Mouse (Mus musculus) olfactory bulb, adult 2 months (tissue): ENCODE results near the gene Psmd5. TPM values are rescaled to one million over a fixed set of nuclear protein-coding genes. Genes with fewer than 3 reads are reported as not detected.

ENCODE experiments used
- H3K27ac ChIP-seq: fragments of 200-500 bp; 2 replicates; pipeline ENCODE4 v1.5.1; 2012; ENCODE audit warnings: low read depth, low read length; ENCODE audit not compliant: insufficient read depth
- H3K4me1 ChIP-seq: fragments of 200-500 bp; 2 replicates; pipeline ENCODE4 v1.6.1; 2012; ENCODE audit warnings: low read length; ENCODE audit not compliant: control insufficient read depth, insufficient read depth
- H3K4me3 ChIP-seq: fragments of 200-500 bp; 2 replicates; pipeline ENCODE4 v1.5.1; 2012; ENCODE audit warnings: mild to moderate bottlenecking, low read depth, low read length, moderate library complexity; ENCODE audit not compliant: insufficient read depth
- CTCF ChIP-seq: fragments of 200-500 bp; IDR thresholded peaks from 2 replicates; pipeline ENCODE4 v1.5.1; 2012; ENCODE audit warnings: low read depth, mild to moderate bottlenecking, low read length, moderate library complexity; ENCODE audit not compliant: insufficient read depth
- POLR2A ChIP-seq: fragments of 200-500 bp; IDR thresholded peaks from 2 replicates; pipeline ENCODE4 v1.6.1; 2012; ENCODE audit warnings: mild to moderate bottlenecking, low read depth, low read length, moderate library complexity; ENCODE audit not compliant: insufficient read depth
- WGBS: fragments of 180-500 bp; shearing (Covaris S2); methylation state at CpG from one replicate; pipeline ENCODE4 v1.1.7; 2018; 5-methylcytosine and 5-hydroxymethylcytosine counted together
- polyA plus RNA-seq: library from polyadenylated mRNA; stranded (reverse); fragments of >200 nt; gene quantifications from 2 replicates; pipeline ENCODE4 v1.2.4, GENCODE M21; 2012; ENCODE audit warnings: low replicate concordance; ENCODE audit not compliant: missing spikeins, insufficient read depth, insufficient read length

Psmd5 gene
- polyA plus RNA-seq, 1 experiment: not detected

DNA sequence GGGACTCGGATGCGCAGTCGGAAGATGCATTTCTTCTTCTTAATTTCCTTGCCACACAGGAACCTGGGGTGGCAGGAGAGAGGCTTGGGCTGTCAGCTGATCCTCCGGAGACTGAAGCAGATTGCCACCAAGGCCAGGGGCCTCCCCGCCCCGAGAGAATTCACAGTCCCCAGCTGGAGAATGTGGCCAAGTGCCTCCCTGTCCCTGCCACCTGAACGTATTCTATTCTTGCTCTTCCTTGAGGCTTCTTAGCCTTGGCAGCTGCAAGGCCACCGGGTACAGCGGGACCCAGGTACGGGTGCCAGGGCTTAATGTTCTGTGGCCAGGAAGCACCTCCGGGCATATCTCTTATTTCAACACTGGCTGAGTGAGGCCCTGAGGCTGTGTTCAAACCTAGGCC, 24.9 kb upstream of the Psmd5 start:
- no peak overlapping the region for H3K4me3 ChIP-seq
- no peak for TF ChIP-seq POLR2A
- no peak for TF ChIP-seq CTCF
- WGBS: 87% methylated on average over 11 of the region's 11 CpGs
- H3K4me1 ChIP-seq: peaks cover 2% of the 10 kb centered on the region
- H3K27ac ChIP-seq: no peak overlapping the region

GRCm38 (mm10) chr2:34897820-34898219, 23.1 kb upstream of the Psmd5 start:
- WGBS: 32% methylated on average over 10 of the region's 10 CpGs

GRCm38 (mm10) chr2:34896821-34897460, 22.2 kb upstream of the Psmd5 start:
- Histone ChIP-seq H3K4me3 (no peak overlapping the region), H3K27ac (no peak overlapping the region), H3K4me1 (no peaks in the 10 kb centered on the region)
- WGBS: 87% methylated on average over 17 of the region's 17 CpGs
- TF ChIP-seq POLR2A: no peak

More at GRCm38 (mm10) chr2:34897820-34898219, 23.1 kb upstream of the Psmd5 start:
- Histone ChIP-seq H3K4me1 (no peaks in the 10 kb centered on the region), H3K27ac (no peak overlapping the region), H3K4me3 (no peak overlapping the region)
- TF ChIP-seq POLR2A (no peak), CTCF (no peak)

DNA sequence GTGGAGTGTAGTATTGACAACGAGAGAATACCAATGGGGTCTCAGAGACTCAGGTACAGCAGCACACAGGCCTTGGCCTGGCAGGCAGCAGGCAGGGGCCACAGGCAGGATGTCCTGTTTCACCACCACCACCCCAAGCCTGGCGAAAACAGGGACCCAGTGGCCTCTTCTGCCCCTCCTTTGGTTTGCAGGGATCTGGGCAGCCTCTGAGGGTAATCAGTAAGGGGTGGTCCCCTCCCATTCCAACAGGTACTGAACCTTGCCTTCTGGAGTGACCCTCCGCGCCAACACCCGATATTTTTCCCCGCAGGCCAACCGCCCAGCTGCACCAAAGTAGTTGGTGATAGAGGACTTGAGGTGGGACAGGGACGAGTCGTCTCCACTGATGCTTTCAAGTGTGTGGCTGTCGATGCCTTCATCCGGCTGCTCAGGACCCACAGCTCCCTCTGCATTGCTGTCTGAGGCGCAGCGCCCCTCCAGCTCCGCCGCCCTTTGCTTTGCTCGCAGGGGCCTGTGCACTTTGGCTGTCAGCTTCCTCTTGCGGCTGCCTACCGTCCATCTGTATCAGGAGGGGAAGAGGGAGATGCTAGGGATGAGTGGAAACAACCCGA, 20.8 kb upstream of the Psmd5 start:
- H3K4me3 ChIP-seq: no peak overlapping the region
- TF ChIP-seq POLR2A (no peak), CTCF (no peak)
- no peak overlapping the region for H3K27ac ChIP-seq
- no peaks in the 10 kb centered on the region for H3K4me1 ChIP-seq
- 90% methylated on average over 19 of the region's 19 CpGs for WGBS

GRCm38 (mm10) chr2:34893950-34894349, 19.2 kb upstream of the Psmd5 start:
- 80% methylated on average over 5 of the region's 5 CpGs for WGBS
- Histone ChIP-seq H3K4me3 (no peak overlapping the region), H3K27ac (no peak overlapping the region), H3K4me1 (no peaks in the 10 kb centered on the region)
- no peak for TF ChIP-seq CTCF
- no peak for TF ChIP-seq POLR2A

- 66% methylated on average over 2 of the region's 2 CpGs for WGBS
- no peak overlapping the region for H3K27ac ChIP-seq
- H3K4me1 ChIP-seq: no peaks in the 10 kb centered on the region
- TF ChIP-seq CTCF (no peak), POLR2A (no peak)
- no peak overlapping the region for H3K4me3 ChIP-seq
Observed at GRCm38 (mm10) chr2:34884186-34884585, 9.4 kb upstream of the Psmd5 start.

GRCm38 (mm10) chr2:34883190-34883589, 8.4 kb upstream of the Psmd5 start:
- Histone ChIP-seq H3K4me3 (no peak overlapping the region), H3K4me1 (no peaks in the 10 kb centered on the region), H3K27ac (no peak overlapping the region)
- TF ChIP-seq CTCF: no peak
- TF ChIP-seq POLR2A: no peak
- 78% methylated on average over 5 of the region's 5 CpGs for WGBS

- H3K4me1 ChIP-seq: no peaks in the 10 kb centered on the region
- WGBS: 97% methylated on average over 2 of the region's 2 CpGs
- H3K27ac ChIP-seq: no peak overlapping the region
- no peak overlapping the region for H3K4me3 ChIP-seq
- TF ChIP-seq CTCF (no peak), POLR2A (no peak)
Observed at GRCm38 (mm10) chr2:34882757-34883156, 8.0 kb upstream of the Psmd5 start.

- Histone ChIP-seq H3K27ac (no peak overlapping the region), H3K4me1 (no peaks in the 10 kb centered on the region), H3K4me3 (no peak overlapping the region)
- TF ChIP-seq CTCF: no peak
- TF ChIP-seq POLR2A: no peak
- WGBS: 89% methylated on average over 10 of the region's 10 CpGs
Observed at GRCm38 (mm10) chr2:34880054-34880453, 5.3 kb upstream of the Psmd5 start.

GRCm38 (mm10) chr2:34874271-34874670, 497 bp downstream of the Psmd5 start, which contains the start of gene Cutal:
Gene Cutal (plus strand): TSS chr2:34874396.
- 0 out of 2 replicates have a peak, but pooled peaks cover 2% of the 10 kb centered on the region for H3K4me1 ChIP-seq
- no peak within 1 kb of the TSS for H3K4me3 ChIP-seq
- TF ChIP-seq CTCF: no peak
- no peak for TF ChIP-seq POLR2A
- no peak within 1 kb of the TSS for H3K27ac ChIP-seq
- WGBS: 9% methylated on average over 14 of the region's 14 CpGs
